Mouse (Mus musculus) bone marrow, adult 2 months (tissue): ENCODE data around the gene Hist1h2bf.

Experiments
- CTCF ChIP-seq: fragments of 200-500 bp; IDR thresholded peaks from 2 replicates; pipeline ENCODE4 v1.5.1; 2011; ENCODE audit warnings: low read length, control low read depth; ENCODE audit not compliant: control insufficient read depth, insufficient read depth
- POLR2A ChIP-seq: fragments of 200-500 bp; IDR thresholded peaks from 2 replicates; pipeline ENCODE4 v1.6.1; 2011; ENCODE audit warnings: low read depth, mild to moderate bottlenecking, control low read depth, low read length, borderline replicate concordance; ENCODE audit not compliant: control insufficient read depth

GRCm38 (mm10) chr13:23593051-23593770 is 19.2 kb upstream of the Hist1h2bf start:
- TF ChIP-seq CTCF (no peak), POLR2A (no peak)
